Mouse (Mus musculus) neural tube, postnatal 0 days (tissue): ENCODE data around the gene B3galnt1. TPM values are rescaled to one million over a fixed set of nuclear protein-coding genes. Genes with fewer than 3 reads are reported as not detected.

Experiments
- polyA plus RNA-seq: library from polyadenylated mRNA; unstranded; fragments of >200 nt; fragmentation: Nextera tagmentation; extraction: Ambion mirVana; gene quantifications from 2 replicates; pipeline ENCODE4 v1.2.1, GENCODE M21; 2015

The B3galnt1 gene
- 101 and 105 TPM in 2 replicates for polyA plus RNA-seq

DNA sequence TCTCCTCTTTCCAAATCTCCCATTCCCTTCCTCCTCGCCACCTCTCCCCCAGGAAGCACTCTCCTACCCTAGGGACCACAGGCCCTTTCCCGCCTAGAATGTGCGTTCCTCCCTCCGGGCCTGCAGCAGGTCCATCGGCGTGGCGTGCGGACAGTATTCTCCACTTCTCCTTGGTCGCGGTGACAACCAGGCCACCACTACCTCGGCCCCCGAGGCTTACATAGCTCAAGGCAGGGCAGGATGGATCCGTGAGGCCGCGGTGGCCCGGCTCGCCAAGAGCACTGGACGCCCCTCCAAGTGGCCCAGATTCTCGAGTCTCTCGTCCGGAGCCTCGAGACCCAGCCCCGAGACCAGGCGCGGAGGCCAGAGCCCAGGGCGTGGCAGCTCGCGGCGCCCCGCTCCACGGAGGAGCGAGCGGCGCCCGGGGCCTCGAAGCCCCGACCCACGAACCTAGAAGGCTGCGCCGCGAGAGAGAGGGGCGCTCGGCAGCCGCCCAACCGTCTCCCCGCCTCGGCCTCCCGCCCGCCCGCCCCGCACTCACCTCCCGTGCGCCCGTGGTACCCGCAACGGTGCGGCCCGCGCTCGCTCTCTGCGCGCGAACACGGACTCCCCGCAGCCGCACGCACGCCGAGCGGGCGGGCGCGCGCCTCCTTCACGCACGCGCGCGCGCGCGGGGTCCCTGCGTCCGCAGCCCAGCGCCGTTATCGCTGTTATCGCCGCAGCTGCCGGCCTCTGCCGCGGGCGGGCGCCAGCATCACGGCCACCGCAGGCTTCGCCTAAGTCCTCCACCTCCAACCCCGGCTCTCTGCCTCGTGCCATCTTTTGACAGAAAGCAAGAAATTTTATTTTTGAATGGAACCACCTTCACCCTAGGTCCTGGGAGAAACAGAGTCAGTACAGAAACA is at the start of gene B3galnt1:
TSS of gene B3galnt1 (minus strand) at position 700 of the 905 bp plus-strand sequence.

Other genes starting within 250 kb of the B3galnt1 start
- gene Nmd3, start 123.0 kb upstream of the B3galnt1 start, polyA plus RNA-seq, result 76.5 and 78.6 TPM in 2 replicates